Mouse (Mus musculus): Measurements from ENCODE around the gene Treml4. TPM values are rescaled to one million over a fixed set of nuclear protein-coding genes. Genes with fewer than 3 reads are reported as not detected.
"Not testable (repeated sequence)": the region's sequence is repeated elsewhere in the genome, so short reads cannot be mapped to it uniquely, and the experiment has no call there.

Gene Treml4
- total RNA-seq, 1 experiment from 2014 or later: 0.52 TPM

- peak; percentile 72 for DNase-seq
Measured at GRCm38 (mm10) chr17:48274885-48275284, 10.8 kb downstream of the Treml4 start.

- DNase-seq: no peak
Measured at GRCm38 (mm10) chr17:48275736-48276135, 11.6 kb downstream of the Treml4 start.

- DNase-seq: no peak
Measured at GRCm38 (mm10) chr17:48278381-48278780, 14.3 kb downstream of the Treml4 start.

- DNase-seq: no peak
Measured at GRCm38 (mm10) chr17:48279002-48279401, 14.9 kb downstream of the Treml4 start.

GRCm38 (mm10) chr17:48280943-48281738, 17.0 kb downstream of the Treml4 start:
- DNase-seq: no peak

- DNase-seq: no peak
Measured at GRCm38 (mm10) chr17:48281739-48282085, 17.6 kb downstream of the Treml4 start.

- no peak for DNase-seq
Measured at GRCm38 (mm10) chr17:48286765-48287164, 22.7 kb downstream of the Treml4 start.

- no peak for DNase-seq
Measured at GRCm38 (mm10) chr17:48287276-48287675, 23.2 kb downstream of the Treml4 start.

- no peak for DNase-seq
Measured at GRCm38 (mm10) chr17:48293500-48294194, 29.6 kb downstream of the Treml4 start.

- DNase-seq: no peak
Measured at GRCm38 (mm10) chr17:48299203-48299602, 35.1 kb downstream of the Treml4 start, which contains the start of gene Treml2. Treml2 (plus strand) TSS chr17:48299498.

GRCm38 (mm10) chr17:48299756-48300155, 35.7 kb downstream of the Treml4 start:
- DNase-seq: no peak

- no peak for DNase-seq
Measured at GRCm38 (mm10) chr17:48300199-48300598, 36.1 kb downstream of the Treml4 start.

GRCm38 (mm10) chr17:48300861-48301260, 36.8 kb downstream of the Treml4 start:
- DNase-seq: no peak

GRCm38 (mm10) chr17:48301792-48302191, 37.7 kb downstream of the Treml4 start:
- no peak for DNase-seq

- DNase-seq: no peak
Measured at GRCm38 (mm10) chr17:48312124-48312523, 48.0 kb downstream of the Treml4 start.

- DNase-seq: not testable (repeated sequence)
Measured at GRCm38 (mm10) chr17:48315905-48316579, 51.9 kb downstream of the Treml4 start, which contains the start of gene B430306N03Rik. B430306N03Rik (plus strand) TSS chr17:48316141.

GRCm38 (mm10) chr17:48318686-48319085, 54.6 kb downstream of the Treml4 start:
- DNase-seq: no peak

- no peak for DNase-seq
Measured at GRCm38 (mm10) chr17:48321279-48321678, 57.2 kb downstream of the Treml4 start.

GRCm38 (mm10) chr17:48323236-48323635, 59.1 kb downstream of the Treml4 start:
- no peak for DNase-seq

- no peak for DNase-seq
Measured at GRCm38 (mm10) chr17:48324258-48324657, 60.2 kb downstream of the Treml4 start.
